Mouse (Mus musculus) right cerebral cortex, postnatal 36 days (tissue): Measurements from ENCODE around the gene Grk4.
"Not testable (repeated sequence)": the region's sequence is repeated elsewhere in the genome, so short reads cannot be mapped to it uniquely, and the experiment has no call there.

ENCODE experiments used
- DNase-seq, 2 experiments: peaks; one replicate each; pipeline ENCODE4 v3.0.0; 2022; ENCODE audit warnings: low spot score in 2 of 2, mixed read lengths in 1 of 2

The Grk4 gene

DNA sequence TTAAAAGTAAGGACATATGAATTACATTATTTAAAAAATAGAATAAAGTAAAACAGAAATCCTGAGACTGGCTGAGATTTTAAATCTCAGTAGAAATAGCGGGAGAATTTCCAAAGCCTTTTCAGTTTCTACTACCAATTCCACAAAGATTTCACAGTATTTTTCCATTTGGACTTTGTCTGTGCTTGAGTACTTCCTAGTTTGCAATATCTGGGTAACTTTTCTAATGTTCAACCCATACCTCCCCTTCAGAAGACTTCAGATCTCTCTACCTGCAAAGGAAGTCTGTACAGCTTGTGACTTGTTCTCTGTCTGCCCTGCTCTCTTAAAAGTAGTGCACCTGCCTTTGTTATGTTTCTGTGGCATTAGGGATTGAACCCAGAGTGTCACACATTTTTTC lies 48.3 kb downstream of the Grk4 start:
- DNase-seq, result no peak

DNA sequence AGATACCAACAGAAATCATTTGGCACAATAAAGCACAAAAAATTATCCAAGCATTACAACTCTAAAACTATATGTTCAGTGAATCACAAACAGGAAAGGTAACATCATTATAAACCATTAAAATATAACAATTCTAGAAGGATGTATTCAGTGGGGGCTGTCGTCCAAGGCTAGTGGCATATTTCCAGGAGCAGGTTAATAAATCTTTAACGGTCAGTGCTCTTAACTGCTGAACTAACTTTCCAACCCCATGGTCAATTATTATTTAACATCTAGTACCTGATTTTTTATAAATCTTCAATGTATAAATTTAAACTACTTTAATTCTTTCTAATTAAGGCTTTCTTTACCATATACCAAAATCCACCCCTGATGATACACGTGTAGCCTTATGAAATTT lies 54.2 kb downstream of the Grk4 start:
- DNase-seq, result not testable (repeated sequence)

DNA sequence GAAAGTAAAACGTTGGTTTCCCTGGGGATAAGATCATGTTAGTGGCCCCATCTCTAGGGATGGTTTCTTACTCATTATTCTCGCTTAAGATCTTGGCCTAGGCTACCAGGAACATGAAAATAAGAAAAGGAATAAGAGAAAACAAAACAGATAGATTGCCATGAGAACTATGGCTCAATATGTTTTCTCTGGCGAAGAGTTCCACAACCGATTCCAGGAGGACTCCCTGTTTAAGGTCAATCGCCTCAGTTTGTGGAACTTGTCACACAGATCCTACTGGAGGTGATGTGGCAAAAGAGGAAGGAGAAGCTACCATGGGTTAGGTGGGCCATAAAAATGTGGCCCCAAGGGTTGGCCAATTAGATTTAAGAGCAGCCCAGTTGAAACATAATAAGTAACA lies 54.6 kb downstream of the Grk4 start:
- DNase-seq, result no peak

DNA sequence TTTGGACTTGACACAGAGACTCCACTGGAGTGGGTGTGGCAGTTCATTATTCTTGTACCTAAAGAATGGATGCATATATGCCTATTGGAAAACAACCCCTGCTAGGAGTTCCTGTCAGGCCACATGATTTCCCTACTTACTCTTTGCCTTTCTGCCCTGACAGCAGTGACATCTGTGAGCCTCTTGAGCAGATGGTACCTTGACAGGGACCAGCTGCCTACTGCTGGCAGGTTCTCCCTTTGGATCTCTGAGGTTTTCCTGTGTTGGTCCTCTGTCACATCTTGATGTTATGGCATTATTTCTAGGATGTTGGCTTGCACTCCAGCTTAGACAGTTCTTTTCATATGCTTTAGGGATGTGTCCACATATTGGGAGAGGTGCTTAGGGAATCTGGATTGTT lies 69.0 kb downstream of the Grk4 start:
- DNase-seq, result no peak

DNA sequence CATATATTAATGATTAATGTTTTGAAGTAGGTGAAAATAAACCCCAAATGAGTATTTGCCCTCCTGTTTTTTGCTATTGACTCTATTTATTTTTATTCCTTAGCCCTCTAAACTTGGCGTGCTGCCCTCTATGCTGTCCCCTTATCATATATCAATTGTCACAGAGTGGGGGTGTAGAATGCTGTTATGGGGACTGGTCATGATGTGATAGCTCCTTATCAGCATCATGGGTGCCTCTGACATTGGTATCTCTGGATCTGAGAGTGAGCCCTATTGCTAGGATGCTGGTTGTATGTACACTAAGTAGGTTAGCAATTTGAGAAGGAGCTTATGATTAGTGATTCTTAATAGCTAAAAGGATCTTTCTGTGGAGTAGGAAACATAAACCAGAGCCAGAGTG lies 70.1 kb downstream of the Grk4 start:
- DNase-seq, result no peak

DNA sequence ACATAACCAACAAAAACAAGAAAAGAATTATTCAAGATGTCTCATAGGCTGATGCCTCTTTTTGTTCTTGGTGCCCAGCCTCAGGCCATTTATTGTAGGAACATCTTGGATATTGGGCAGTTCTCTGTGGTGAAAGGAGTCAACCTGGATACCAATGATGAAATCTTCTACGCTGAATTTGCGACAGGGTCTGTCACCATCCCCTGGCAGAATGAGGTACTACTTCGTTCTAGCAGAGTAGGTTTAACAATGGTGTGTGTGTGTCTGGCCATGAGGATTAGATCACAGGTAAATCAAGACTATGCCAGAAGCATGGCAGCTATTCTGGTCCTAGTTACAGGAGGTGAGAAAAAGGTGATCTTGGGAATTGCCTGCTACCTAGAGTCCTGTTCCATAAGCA lies 91.3 kb downstream of the Grk4 start:
- no peak for DNase-seq

DNA sequence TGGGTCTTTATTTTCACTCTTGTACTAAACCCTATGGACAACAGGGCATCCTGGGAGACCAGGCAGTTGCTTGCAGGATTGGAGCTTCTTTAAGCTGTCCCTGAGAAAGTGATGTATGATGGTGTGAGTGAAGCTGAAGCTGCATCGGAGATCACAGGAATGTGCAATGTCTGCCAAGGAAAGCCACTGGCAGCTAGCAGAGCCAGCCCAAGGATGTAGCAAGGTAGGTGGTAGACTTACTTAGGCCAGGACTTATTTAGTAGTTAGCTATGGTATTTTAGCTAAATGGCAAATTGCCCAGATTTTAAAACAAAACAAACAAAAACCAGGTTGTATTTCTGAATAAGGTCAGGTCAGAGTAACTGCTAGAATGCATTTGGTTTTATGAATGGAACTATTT lies 98.6 kb downstream of the Grk4 start:
- no peak for DNase-seq

DNA sequence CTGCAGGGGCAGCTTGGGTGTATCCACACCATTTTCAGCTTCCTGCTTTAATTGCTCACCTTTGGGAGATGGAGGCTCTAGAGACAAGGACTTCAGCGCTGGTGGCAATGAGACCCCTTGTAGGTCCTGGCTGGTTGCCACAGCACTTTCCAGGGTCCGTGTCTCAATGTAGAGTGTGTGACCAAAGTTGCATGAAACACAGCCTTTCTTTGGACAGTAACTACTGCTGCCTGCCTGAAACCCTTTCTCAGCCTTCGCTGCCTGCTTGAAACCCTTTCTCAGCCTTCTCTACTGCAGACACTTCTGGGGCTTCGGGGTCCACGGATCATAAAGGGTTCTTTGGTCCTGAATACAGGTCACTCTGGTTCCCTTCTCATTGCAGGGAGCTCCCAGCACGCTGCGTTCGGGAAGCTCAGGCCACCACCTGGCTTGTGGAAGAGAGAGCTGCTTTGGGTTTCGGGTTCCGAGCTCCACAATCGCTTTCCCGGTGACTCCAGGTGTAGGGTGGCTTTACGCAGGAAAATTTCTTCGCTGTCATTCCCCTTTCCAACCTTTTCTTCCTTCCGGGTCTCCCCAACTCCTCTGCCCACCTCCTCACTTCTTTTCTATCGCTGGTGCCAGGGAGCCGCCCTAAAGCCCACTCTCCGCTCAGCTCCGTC lies 100.8 kb downstream of the Grk4 start:
- DNase-seq, result no peak

DNA sequence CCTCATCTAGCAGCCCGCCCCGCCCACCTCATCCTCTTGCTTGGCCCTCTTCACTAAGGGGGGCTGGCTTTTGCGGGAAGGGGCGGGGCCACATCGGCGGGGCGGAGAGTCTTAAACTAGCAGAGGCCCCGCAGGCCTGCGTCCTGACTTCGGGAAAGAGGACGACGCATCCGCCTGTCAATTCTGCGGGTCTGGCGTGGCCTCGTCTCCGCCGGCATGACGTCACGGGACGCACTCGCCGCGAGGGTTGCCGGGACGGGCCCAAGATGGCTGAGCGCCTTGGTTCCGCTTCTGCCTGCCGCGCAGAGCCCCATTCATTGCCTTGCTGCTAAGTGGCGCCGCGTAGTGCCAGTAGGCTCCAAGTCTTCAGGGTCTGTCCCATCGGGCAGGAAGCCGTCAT lies 101.3 kb downstream of the Grk4 start, which contains the start of gene Htt:
Htt (plus strand) TSS at position 232 of the 400 bp plus-strand sequence.
- DNase-seq, result peak; percentile 98

DNA sequence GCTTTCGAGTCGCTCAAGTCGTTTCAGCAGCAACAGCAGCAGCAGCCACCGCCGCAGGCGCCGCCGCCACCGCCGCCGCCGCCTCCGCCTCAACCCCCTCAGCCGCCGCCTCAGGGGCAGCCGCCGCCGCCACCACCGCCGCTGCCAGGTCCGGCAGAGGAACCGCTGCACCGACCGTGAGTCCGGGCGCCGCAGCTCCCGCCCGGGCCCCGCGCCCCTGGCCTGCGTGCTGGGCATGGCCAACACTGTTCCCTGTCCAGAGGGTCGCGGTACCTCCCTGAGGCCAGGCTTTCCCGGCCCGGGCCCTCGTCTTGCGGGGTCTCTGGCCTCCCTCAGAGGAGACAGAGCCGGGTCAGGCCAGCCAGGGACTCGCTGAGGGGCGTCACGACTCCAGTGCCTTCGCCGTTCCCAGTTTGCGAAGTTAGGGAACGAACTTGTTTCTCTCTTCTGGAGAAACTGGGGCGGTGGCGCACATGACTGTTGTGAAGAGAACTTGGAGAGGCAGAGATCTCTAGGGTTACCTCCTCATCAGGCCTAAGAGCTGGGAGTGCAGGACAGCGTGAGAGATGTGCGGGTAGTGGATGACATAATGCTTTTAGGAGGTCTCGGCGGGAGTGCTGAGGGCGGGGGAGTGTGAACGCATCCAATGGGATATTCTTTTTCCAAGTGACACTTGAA lies 101.9 kb downstream of the Grk4 start:
- peak; percentile 26 to 58 for DNase-seq

DNA sequence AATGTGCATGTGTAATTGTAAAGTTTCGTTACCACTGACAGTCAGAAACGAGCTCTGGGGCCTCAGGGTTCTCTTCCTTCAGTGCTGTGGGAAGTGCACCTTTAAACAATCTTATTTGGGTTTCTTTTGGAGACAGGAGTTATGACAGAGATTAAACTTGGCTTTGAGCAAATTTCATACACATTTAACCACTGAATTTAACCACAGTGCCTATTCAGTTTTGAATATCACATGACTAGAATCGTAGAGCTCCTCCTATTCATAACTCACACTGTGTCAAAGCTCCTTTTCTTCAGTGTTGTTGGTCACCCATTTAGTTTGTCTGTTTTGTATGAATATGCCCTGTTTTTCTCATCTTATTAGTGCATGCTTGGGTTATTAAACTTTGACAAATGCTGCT lies 111.6 kb downstream of the Grk4 start:
- no peak for DNase-seq

DNA sequence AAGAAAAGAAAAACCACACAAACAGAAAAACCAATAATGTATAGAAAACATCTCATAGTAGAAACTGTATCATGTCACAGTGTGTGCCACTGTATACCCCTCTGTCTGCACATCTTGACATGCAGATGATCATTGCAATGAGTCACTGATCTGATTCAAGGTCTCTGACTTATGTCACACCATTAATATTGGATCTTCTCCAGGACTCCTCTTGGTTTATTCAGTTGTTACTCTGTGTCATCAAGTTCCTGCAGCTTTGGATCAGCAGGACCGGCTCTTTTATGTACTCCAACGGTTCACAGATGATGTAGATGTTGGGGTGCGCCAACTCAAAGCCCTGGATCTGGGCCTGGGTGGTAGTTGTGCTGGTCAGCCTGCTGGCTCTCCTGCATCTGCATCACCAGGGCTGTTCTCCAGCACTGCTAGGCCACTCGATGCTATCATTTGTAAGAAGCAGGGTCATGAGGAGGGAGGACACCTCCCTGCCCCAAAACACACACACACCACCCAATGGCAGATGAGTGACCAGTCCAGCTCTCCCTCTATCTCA lies 112.6 kb downstream of the Grk4 start:
- DNase-seq, result no peak

DNA sequence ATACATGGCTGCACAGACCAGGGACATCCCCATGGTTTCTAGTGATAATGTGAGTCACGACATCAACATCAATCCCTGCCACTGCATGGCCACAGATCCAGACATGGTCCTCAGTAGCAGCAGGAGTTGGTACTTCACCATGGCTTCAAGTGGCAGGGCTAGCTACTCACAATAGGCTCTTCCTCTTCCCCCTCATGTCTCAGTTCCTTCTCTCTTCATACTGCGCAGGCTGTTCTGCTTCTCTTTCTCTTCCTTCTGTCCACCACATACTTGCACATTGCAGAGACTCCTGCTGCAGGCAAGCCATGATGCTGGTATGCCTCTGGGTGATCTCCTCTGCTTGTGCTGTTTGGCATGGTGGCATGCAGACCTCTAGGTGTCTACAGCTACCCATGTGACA lies 113.2 kb downstream of the Grk4 start:
- DNase-seq, result no peak

DNA sequence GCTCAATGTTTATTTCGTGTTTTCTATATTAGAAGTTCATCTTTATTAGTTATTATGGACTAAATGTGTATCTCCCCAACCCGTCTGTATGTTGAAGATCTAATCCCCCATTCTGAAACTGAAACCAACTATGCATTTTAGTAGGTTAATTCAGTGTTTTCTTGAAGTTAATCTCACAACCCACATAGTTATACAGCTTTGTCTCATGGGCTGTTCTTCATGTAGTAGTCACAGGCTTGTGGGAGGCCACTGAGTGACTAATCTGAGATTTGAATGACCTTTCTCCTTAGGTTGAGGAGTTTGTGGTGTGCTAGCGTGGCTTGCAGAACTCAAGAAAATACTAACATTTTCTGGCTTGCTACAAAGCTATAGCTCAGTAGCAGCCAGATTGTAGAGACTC lies 124.8 kb downstream of the Grk4 start:
- DNase-seq, result no peak

DNA sequence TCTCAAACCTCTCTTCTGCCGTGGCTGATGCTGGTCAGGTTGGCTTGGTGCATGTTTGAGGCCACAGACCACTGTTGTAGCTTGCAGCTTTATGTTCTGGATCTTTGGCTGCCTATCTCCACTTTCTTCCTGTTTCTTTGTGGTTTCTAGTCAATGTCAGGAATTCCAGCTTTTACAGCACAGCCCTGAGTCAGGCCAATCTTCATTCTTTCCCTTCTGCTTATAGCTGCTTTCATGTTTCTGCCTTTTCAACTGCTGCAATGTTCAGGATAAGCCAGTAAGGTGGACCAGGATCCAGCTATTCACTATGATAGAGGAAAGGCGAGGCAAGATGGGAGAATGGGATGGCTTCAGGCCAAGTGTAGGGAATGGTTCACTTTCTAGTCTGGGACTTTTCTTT lies 131.0 kb downstream of the Grk4 start:
- DNase-seq, result no peak

DNA sequence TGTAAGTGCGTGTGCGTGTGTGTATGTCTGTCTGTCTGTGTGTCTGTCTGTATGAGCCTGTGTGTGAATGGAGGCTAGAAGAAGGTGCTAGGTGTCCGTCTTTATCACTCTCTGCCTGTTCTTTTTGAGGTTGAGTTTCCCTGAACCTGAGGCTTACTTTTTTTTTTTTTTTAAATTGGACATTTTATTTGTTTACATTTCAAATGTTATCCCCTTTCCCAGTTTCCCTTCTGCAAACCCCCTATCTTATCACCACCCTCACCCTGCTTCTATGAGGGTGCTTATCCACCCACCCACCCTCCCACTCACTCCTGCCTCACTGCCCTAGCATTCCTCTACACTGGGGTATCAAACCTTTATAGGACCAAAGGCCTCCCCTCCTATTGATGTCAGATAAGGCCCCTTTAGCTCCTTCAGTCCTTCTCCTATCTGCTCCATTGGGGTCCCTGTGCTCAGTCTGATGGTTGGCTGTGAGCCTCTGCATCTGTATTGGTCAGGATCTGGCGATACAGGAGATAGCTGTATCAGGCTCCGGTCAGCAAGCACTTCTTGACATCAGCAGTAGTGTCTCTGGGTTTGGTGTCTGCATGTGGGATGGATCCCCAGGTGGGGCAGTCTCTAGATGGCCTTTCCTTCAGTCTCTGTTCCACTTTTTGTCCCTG lies 140.2 kb downstream of the Grk4 start:
- no peak for DNase-seq
